Mouse (Mus musculus) B cell, adult 67 days (primary cell): ENCODE results near the gene Olfr1178. TPM values are rescaled to one million over a fixed set of nuclear protein-coding genes. Genes with fewer than 3 reads are reported as not detected.

Experiments
- total RNA-seq, 2 experiments: library from RNA; stranded (reverse); gene quantifications; 4 replicates each; pipeline ENCODE4 v1.2.4; 2023

The Olfr1178 gene
- total RNA-seq: not detected

DNA sequence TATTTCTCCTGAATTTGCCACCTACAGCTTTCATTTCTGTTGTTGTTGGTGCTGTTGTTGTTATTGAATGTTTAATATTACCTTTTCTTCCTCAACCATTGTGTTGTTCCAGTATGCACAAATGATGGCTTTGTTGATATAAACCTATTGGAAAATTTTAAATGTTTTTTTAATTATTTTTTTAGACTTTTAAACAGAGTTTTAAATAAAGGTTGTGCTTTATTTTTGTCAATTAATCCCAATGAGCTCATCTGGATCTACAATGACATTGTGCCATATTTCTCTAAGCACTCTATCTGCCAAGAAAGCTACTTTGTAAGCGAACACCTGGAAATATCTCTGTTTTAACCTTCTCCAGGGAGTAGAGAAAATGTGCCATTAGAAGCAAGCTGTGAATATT lies at the start of gene Olfr1178:
TSS of gene Olfr1178 (plus strand) at position 301 of the 400 bp plus-strand sequence.

DNA sequence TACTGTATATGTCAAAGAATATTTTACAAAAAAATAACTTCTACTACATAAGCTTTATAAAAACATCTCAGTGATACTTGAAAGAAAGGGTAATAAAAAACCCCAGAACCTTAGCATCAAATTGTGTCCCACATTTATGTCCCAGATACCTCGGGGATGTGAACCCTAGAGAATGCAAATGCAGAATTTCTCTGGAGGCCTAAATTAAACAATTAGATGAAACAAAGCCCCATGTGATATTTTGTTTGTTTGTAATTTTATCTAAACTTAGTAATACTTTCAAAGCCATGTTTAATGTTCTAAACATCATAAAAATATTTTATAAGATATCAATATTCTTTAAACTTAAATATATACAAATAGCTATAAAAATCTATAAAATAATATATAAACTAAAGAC lies 40.5 kb upstream of the Olfr1178 start, which contains the start of gene Olfr1177-ps:
TSS of gene Olfr1177-ps (minus strand) at position 101 of the 400 bp plus-strand sequence.

GRCm38 (mm10) chr2:88406353-88406752 lies 19.5 kb downstream of the Olfr1178 start, which contains the start of gene Olfr1179:
Gene Olfr1179 (minus strand): TSS chr2:88406453.

DNA sequence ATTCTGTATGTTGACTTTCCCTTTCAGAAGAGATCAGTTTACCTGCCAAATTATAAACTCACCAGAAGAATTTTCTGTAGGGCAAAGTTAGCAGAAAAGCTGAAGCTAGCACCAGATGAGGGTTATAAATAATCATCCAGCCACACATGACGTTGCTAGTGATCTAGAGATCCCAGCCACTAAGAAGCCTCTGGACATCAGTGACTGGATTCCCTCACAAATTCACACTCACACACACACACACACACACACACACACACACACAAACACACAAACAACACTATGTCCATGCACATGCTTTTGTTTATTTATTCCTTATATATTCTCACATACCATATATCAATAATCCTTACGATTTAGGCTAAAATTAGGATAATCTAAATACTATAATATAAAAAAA lies 32.2 kb downstream of the Olfr1178 start, which contains the start of gene Olfr1180:
TSS of gene Olfr1180 (minus strand) at position 101 of the 400 bp plus-strand sequence.

GRCm38 (mm10) chr2:88426071-88426470 lies 39.2 kb downstream of the Olfr1178 start, which contains the start of gene Olfr1181:
Gene Olfr1181 (minus strand): TSS chr2:88426171.

GRCm38 (mm10) chr2:88449031-88449430 lies 62.2 kb downstream of the Olfr1178 start, which contains the start of gene Gm13757:
Gene Gm13757 (minus strand): TSS chr2:88449131.

Other genes starting within 250 kb of the Olfr1178 start
- not detected for gene Olfr1167, start 231.9 kb upstream of the Olfr1178 start, total RNA-seq
- not detected for gene Olfr1168, start 205.2 kb upstream of the Olfr1178 start, total RNA-seq
- not detected for gene Olfr1170, start 158.7 kb upstream of the Olfr1178 start, total RNA-seq
- under 1 TPM; 0.12 to 0.20 TPM for gene Olfr1173, start 107.2 kb upstream of the Olfr1178 start, total RNA-seq
- not detected for gene Olfr1174-ps, start 71.9 kb upstream of the Olfr1178 start, total RNA-seq
- gene Olfr1175-ps, start 59.8 kb upstream of the Olfr1178 start, total RNA-seq: under 1 TPM in 1 of 2 experiments, not detected in 1; 0.15 TPM
- gene Olfr1176, start 50.3 kb upstream of the Olfr1178 start, total RNA-seq: not detected
- not detected for gene Olfr1177-ps, start 40.6 kb upstream of the Olfr1178 start, total RNA-seq
- gene Olfr1179, start 19.4 kb downstream of the Olfr1178 start, total RNA-seq: not detected
- not detected for gene Olfr1180, start 32.1 kb downstream of the Olfr1178 start, total RNA-seq
- gene Olfr1181, start 39.1 kb downstream of the Olfr1178 start, total RNA-seq: not detected
- not detected for gene Gm13757, start 62.1 kb downstream of the Olfr1178 start, total RNA-seq
- gene Olfr1183, start 67.8 kb downstream of the Olfr1178 start, total RNA-seq: not detected
- gene Olfr1184, start 96.5 kb downstream of the Olfr1178 start, total RNA-seq: not detected
- not detected for gene Olfr1185-ps1, start 106.3 kb downstream of the Olfr1178 start, total RNA-seq
- not detected for gene Olfr1186, start 131.5 kb downstream of the Olfr1178 start, total RNA-seq
- not detected for gene Olfr1188, start 169.9 kb downstream of the Olfr1178 start, total RNA-seq
- gene Olfr1189, start 199.4 kb downstream of the Olfr1178 start, total RNA-seq: not detected